Mouse (Mus musculus): Measurements from ENCODE around the gene Fbxl16. TPM values are rescaled to one million over a fixed set of nuclear protein-coding genes. Genes with fewer than 3 reads are reported as not detected.

Fbxl16 gene
- polyA plus RNA-seq, 1 experiment from 2014 or later: 0.94 TPM

Other genes with a start within 250 kb of the Fbxl16 start
- 1.3 TPM for gene Sox8, start 238.4 kb upstream of the Fbxl16 start, polyA plus RNA-seq (2014; fragmentation: Illumina TruSeq; extraction: RNeasy Lipid Tissue Mini Kit (QIAGEN cat#74804))
- 0.43 TPM for gene Lmf1, start 230.0 kb upstream of the Fbxl16 start, polyA plus RNA-seq (2014; fragmentation: Illumina TruSeq; extraction: RNeasy Lipid Tissue Mini Kit (QIAGEN cat#74804))
- gene Gng13, start 91.9 kb upstream of the Fbxl16 start, polyA plus RNA-seq (2014; fragmentation: Illumina TruSeq; extraction: RNeasy Lipid Tissue Mini Kit (QIAGEN cat#74804)): not detected
- gene Chtf18, start 81.7 kb upstream of the Fbxl16 start, polyA plus RNA-seq (2014; fragmentation: Illumina TruSeq; extraction: RNeasy Lipid Tissue Mini Kit (QIAGEN cat#74804)): not detected
- gene Rpusd1, start 81.4 kb upstream of the Fbxl16 start, polyA plus RNA-seq (2014; fragmentation: Illumina TruSeq; extraction: RNeasy Lipid Tissue Mini Kit (QIAGEN cat#74804)): not detected
- not detected for gene Mslnl, start 73.0 kb upstream of the Fbxl16 start, polyA plus RNA-seq (2014; fragmentation: Illumina TruSeq; extraction: RNeasy Lipid Tissue Mini Kit (QIAGEN cat#74804))
- gene Msln, start 54.7 kb upstream of the Fbxl16 start, polyA plus RNA-seq (2014; fragmentation: Illumina TruSeq; extraction: RNeasy Lipid Tissue Mini Kit (QIAGEN cat#74804)): 2.0 TPM
- 0.80 TPM for gene Narfl, start 35.3 kb upstream of the Fbxl16 start, polyA plus RNA-seq (2014; fragmentation: Illumina TruSeq; extraction: RNeasy Lipid Tissue Mini Kit (QIAGEN cat#74804))
- 1.4 TPM for gene Haghl, start 23.4 kb upstream of the Fbxl16 start, polyA plus RNA-seq (2014; fragmentation: Illumina TruSeq; extraction: RNeasy Lipid Tissue Mini Kit (QIAGEN cat#74804))
- gene Ccdc78, start 22.5 kb upstream of the Fbxl16 start, polyA plus RNA-seq (2014; fragmentation: Illumina TruSeq; extraction: RNeasy Lipid Tissue Mini Kit (QIAGEN cat#74804)): 0.43 TPM
- gene Fam173a, start 16.2 kb upstream of the Fbxl16 start, polyA plus RNA-seq (2014; fragmentation: Illumina TruSeq; extraction: RNeasy Lipid Tissue Mini Kit (QIAGEN cat#74804)): not detected
- not detected for gene AC134908.4, start 13.4 kb upstream of the Fbxl16 start, polyA plus RNA-seq (2014; fragmentation: Illumina TruSeq; extraction: RNeasy Lipid Tissue Mini Kit (QIAGEN cat#74804))
- gene Metrn, start 11.9 kb upstream of the Fbxl16 start, polyA plus RNA-seq (2014; fragmentation: Illumina TruSeq; extraction: RNeasy Lipid Tissue Mini Kit (QIAGEN cat#74804)): 0.26 TPM
- 0.29 TPM for gene Wdr24, start 14.5 kb downstream of the Fbxl16 start, polyA plus RNA-seq (2014; fragmentation: Illumina TruSeq; extraction: RNeasy Lipid Tissue Mini Kit (QIAGEN cat#74804))
- gene Jmjd8, start 19.8 kb downstream of the Fbxl16 start, polyA plus RNA-seq (2014; fragmentation: Illumina TruSeq; extraction: RNeasy Lipid Tissue Mini Kit (QIAGEN cat#74804)): 1.5 TPM
- gene Stub1, start 24.3 kb downstream of the Fbxl16 start, polyA plus RNA-seq (2014; fragmentation: Illumina TruSeq; extraction: RNeasy Lipid Tissue Mini Kit (QIAGEN cat#74804)): 2.7 TPM
- not detected for gene Rhbdl1, start 28.2 kb downstream of the Fbxl16 start, polyA plus RNA-seq (2014; fragmentation: Illumina TruSeq; extraction: RNeasy Lipid Tissue Mini Kit (QIAGEN cat#74804))
- not detected for gene Gm20683, start 32.7 kb downstream of the Fbxl16 start, polyA plus RNA-seq (2014; fragmentation: Illumina TruSeq; extraction: RNeasy Lipid Tissue Mini Kit (QIAGEN cat#74804))
- gene Rhot2, start 35.8 kb downstream of the Fbxl16 start, polyA plus RNA-seq (2014; fragmentation: Illumina TruSeq; extraction: RNeasy Lipid Tissue Mini Kit (QIAGEN cat#74804)): 8.3 TPM
- 1.0 TPM for gene Wdr90, start 52.4 kb downstream of the Fbxl16 start, polyA plus RNA-seq (2014; fragmentation: Illumina TruSeq; extraction: RNeasy Lipid Tissue Mini Kit (QIAGEN cat#74804))
- not detected for gene Mcrip2, start 59.7 kb downstream of the Fbxl16 start, polyA plus RNA-seq (2014; fragmentation: Illumina TruSeq; extraction: RNeasy Lipid Tissue Mini Kit (QIAGEN cat#74804))
- 10.6 TPM for gene Mettl26, start 66.0 kb downstream of the Fbxl16 start, polyA plus RNA-seq (2014; fragmentation: Illumina TruSeq; extraction: RNeasy Lipid Tissue Mini Kit (QIAGEN cat#74804))
- not detected for gene Wfikkn1, start 71.8 kb downstream of the Fbxl16 start, polyA plus RNA-seq (2014; fragmentation: Illumina TruSeq; extraction: RNeasy Lipid Tissue Mini Kit (QIAGEN cat#74804))
- 1.1 TPM for gene Rab40c, start 110.6 kb downstream of the Fbxl16 start, polyA plus RNA-seq (2014; fragmentation: Illumina TruSeq; extraction: RNeasy Lipid Tissue Mini Kit (QIAGEN cat#74804))
- 27.4 TPM for gene Pigq, start 135.9 kb downstream of the Fbxl16 start, polyA plus RNA-seq (2014; fragmentation: Illumina TruSeq; extraction: RNeasy Lipid Tissue Mini Kit (QIAGEN cat#74804))
- 0.29 TPM for gene Nhlrc4, start 135.9 kb downstream of the Fbxl16 start, polyA plus RNA-seq (2014; fragmentation: Illumina TruSeq; extraction: RNeasy Lipid Tissue Mini Kit (QIAGEN cat#74804))
- not detected for gene A930017K11Rik, start 143.5 kb downstream of the Fbxl16 start, polyA plus RNA-seq (2014; fragmentation: Illumina TruSeq; extraction: RNeasy Lipid Tissue Mini Kit (QIAGEN cat#74804))
- gene Capn15, start 176.7 kb downstream of the Fbxl16 start, polyA plus RNA-seq (2014; fragmentation: Illumina TruSeq; extraction: RNeasy Lipid Tissue Mini Kit (QIAGEN cat#74804)): 0.51 TPM